10 mouse cellular contexts compared by ENCODE assay signal in genomic region chr12:54034666-54035346, GRCm38 (mm10).
DNase-seq lines count a peak whose midpoint lies in the region; ATAC-seq lines count a peak whose summit lies in the region.
"Had no signal": no experiment of that assay in that cellular context is flagged by ENCODE, and none has a peak within 500 bp of the region (broad histone marks: within the 10 kb centered on the region; RNA-seq: fewer than 3 reads in every experiment).

No protein-coding gene starts in this region.

- ATAC-seq in forebrain, embryonic 11.5 days (replicated peaks; ENCODE audit: low FRiP score): peak; percentile 97
- peak; percentile 57; the same call in 1 of the 2 replicates for ATAC-seq in limb, embryonic 11.5 days (ENCODE audit: insufficient number of reproducible peaks, low FRiP score, low TSS enrichment, low read depth)
- ATAC-seq in intestine, embryonic 15.5 days: no peak

- peak overlapping the region; percentile 13 for H3K4me2 ChIP-seq in forebrain, embryonic 11.5 days (ENCODE audit: low read depth, low read length, severe bottlenecking)
- no peak overlapping the region for H3K4me2 ChIP-seq in limb, embryonic 11.5 days (ENCODE audit: low read depth, severe bottlenecking)
- no peak overlapping the region for H3K4me2 ChIP-seq in intestine, embryonic 15.5 days (replicated peaks)
- H3K4me2 ChIP-seq: lung, embryonic 14.5 days had no signal

- H3K27ac ChIP-seq in forebrain, embryonic 11.5 days (ENCODE audit: low read depth, low read length): peak overlapping the region; percentile 83
- H3K27ac ChIP-seq in limb, embryonic 11.5 days (replicated peaks; ENCODE audit: low read depth, low read length): peak overlapping the region; percentile 56; the same call in 1 of the 2 replicates
- no peak overlapping the region for H3K27ac ChIP-seq in intestine, embryonic 15.5 days

- DNase-seq in right cerebral cortex, postnatal 10 days (ENCODE audit: low spot score in 2 of 2): peak; percentile 62 to 70
- no peak for DNase-seq in right cerebral cortex, adult 18-20 months
- DNase-seq in forebrain, embryonic 11.5 days (ENCODE audit: low spot score): peak; percentile 85
- DNase-seq in limb, embryonic 11.5 days (ENCODE audit: low spot score): peak; percentile 49
- peak; percentile 72 for DNase-seq in retina, postnatal 1 day
- no peak for DNase-seq in Muller cell, postnatal 12 days (ENCODE audit: inconsistent ontology term)
- DNase-seq: kidney, adult 11 months; lung, embryonic 14.5 days; thymus, adult 2 months had no signal

- no peaks in the 10 kb centered on the region for H3K9me3 ChIP-seq in forebrain, embryonic 11.5 days (ENCODE audit: control insufficient read depth, low read length)
- no peaks in the 10 kb centered on the region for H3K9me3 ChIP-seq in limb, embryonic 11.5 days (ENCODE audit: control insufficient read depth, low read length)
- H3K9me3 ChIP-seq in intestine, embryonic 15.5 days: no peaks in the 10 kb centered on the region

- peak overlapping the region; percentile 54 for H3K9ac ChIP-seq in forebrain, embryonic 11.5 days (ENCODE audit: low read length)
- H3K9ac ChIP-seq in limb, embryonic 11.5 days (ENCODE audit: low read length): peak overlapping the region; percentile 17; the same call in 1 of the 2 replicates
- H3K9ac ChIP-seq in intestine, embryonic 15.5 days: no peak overlapping the region
- H3K9ac ChIP-seq: lung, embryonic 14.5 days had no signal

- H3K4me1 ChIP-seq in forebrain, embryonic 11.5 days (replicated peaks; ENCODE audit: control insufficient read depth, insufficient read depth, low read length): peaks cover 16% of the 10 kb centered on the region
- H3K4me1 ChIP-seq in limb, embryonic 11.5 days (ENCODE audit: control insufficient read depth, insufficient read depth, low read length): peaks cover 10% of the 10 kb centered on the region
- 0 out of 2 replicates have a peak, but pooled peaks cover 6% of the 10 kb centered on the region for H3K4me1 ChIP-seq in intestine, embryonic 15.5 days (replicated peaks)

- H3K27me3 ChIP-seq in forebrain, embryonic 11.5 days (ENCODE audit: control insufficient read depth, insufficient read depth, low read length): no peaks in the 10 kb centered on the region
- no peaks in the 10 kb centered on the region for H3K27me3 ChIP-seq in limb, embryonic 11.5 days (ENCODE audit: control insufficient read depth, insufficient read depth, low read length)
- H3K27me3 ChIP-seq in intestine, embryonic 15.5 days (replicated peaks): no peaks in the 10 kb centered on the region

- H3K36me3 ChIP-seq in forebrain, embryonic 11.5 days (ENCODE audit: control insufficient read depth, insufficient read depth, low read length): no peaks in the 10 kb centered on the region
- no peaks in the 10 kb centered on the region for H3K36me3 ChIP-seq in limb, embryonic 11.5 days (ENCODE audit: control insufficient read depth, insufficient read depth, low read length)
- H3K36me3 ChIP-seq in intestine, embryonic 15.5 days: no peaks in the 10 kb centered on the region

- WGBS in forebrain, embryonic 11.5 days: 8% methylated on average over 8 of the region's 8 CpGs
- 32% methylated on average over 8 of the region's 8 CpGs for WGBS in limb, embryonic 11.5 days
- WGBS in intestine, embryonic 15.5 days: 37% methylated on average over 8 of the region's 8 CpGs

- no peak overlapping the region for H3K4me3 ChIP-seq in forebrain, embryonic 11.5 days (ENCODE audit: low read depth, low read length)
- H3K4me3 ChIP-seq in limb, embryonic 11.5 days (ENCODE audit: low read depth, low read length): no peak overlapping the region
- H3K4me3 ChIP-seq in intestine, embryonic 15.5 days (replicated peaks): no peak overlapping the region

Comparison
In these comparisons a context has a peak if more than half of its experiments do, and no peak if none do; other contexts are left out.
1. DNase-seq: peak in right cerebral cortex, postnatal 10 days (2 of 2), forebrain, embryonic 11.5 days (single experiment), limb, embryonic 11.5 days (single experiment) and retina, postnatal 1 day (single experiment); none in right cerebral cortex, adult 18-20 months (single experiment) and Muller cell, postnatal 12 days (single experiment).